Mouse (Mus musculus): ENCODE measurements around the gene Mfsd4b3.

DNA sequence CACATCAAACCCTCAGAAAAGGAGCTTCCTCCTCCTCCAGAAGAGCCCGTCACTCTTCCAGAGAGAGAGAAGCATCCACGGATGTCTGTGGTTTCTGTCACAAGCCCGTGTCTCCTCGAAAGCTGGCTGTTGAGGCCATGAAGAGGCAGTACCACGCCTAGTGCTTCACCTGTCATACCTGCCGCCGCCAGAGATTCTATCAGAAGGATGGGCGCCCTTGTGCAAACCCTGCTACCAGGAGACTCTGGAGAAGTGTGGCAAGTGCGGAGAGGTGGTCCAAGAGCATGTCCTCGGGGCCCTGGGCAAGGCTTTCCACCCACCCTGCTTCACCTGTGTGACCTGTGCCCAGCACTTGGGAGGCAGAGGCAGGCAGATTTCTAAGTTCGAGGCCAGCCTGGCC, 49.6 kb upstream of the Mfsd4b3 start:
- no peak for TF ChIP-seq CTCF (IDR thresholded peaks at IDR 0.05; ENCODE audit: borderline replicate concordance, insufficient read depth, low read depth, low read length)
- TF ChIP-seq POLR2A (IDR thresholded peaks at IDR 0.05; ENCODE audit: borderline replicate concordance, insufficient read depth, low read length) = no peak

Data from cerebellum, adult 2 months (tissue).